Mouse (Mus musculus) kidney, postnatal 0 days (tissue): ENCODE measurements around the gene Clptm1. TPM values are rescaled to one million over a fixed set of nuclear protein-coding genes. Genes with fewer than 3 reads are reported as not detected.
A peak's percentile ranks its signal among the peaks of the same experiment; 100 is the strongest.

Experiments used
- ATAC-seq: fragments of 200-750 bp; cut with Nextera tagmentation; replicated peaks from 2 replicates; pipeline ENCODE4 v1.8.0; 2017; ENCODE audit warnings: low read depth, moderate number of reproducible peaks, moderate TSS enrichment, moderate library complexity; ENCODE audit not compliant: low FRiP score
- DNase-seq: peaks from one replicate; pipeline ENCODE4 v3.0.0-alpha.2; 2016; ENCODE audit warnings: low spot score
- H3K27ac ChIP-seq: fragments of 300-500 bp; sonication (generic); 2 replicates; pipeline ENCODE4 v1.5.1; 2014; ENCODE audit warnings: mild to moderate bottlenecking
- H3K27me3 ChIP-seq: fragments of 300-500 bp; sonication (generic); 2 replicates; pipeline ENCODE4 v1.6.1; 2014; ENCODE audit warnings: low read length, mixed read lengths; ENCODE audit not compliant: insufficient read depth
- H3K36me3 ChIP-seq: fragments of 300-500 bp; sonication (generic); 2 replicates; pipeline ENCODE4 v1.6.1; 2014; ENCODE audit warnings: low read length, mixed read lengths; ENCODE audit not compliant: insufficient read depth
- H3K4me1 ChIP-seq: fragments of 300-500 bp; sonication (generic); replicated peaks from 2 replicates; pipeline ENCODE4 v1.6.1; 2014; ENCODE audit warnings: antibody characterized with exemption, low read length, mixed read lengths; ENCODE audit not compliant: insufficient read depth
- H3K4me2 ChIP-seq: fragments of 300-500 bp; sonication (generic); 2 replicates; pipeline ENCODE4 v1.6.1; 2014; ENCODE audit warnings: mild to moderate bottlenecking, low read length, moderate library complexity, mixed read lengths
- H3K4me3 ChIP-seq: fragments of 300-500 bp; sonication (generic); replicated peaks from 2 replicates; pipeline ENCODE4 v1.5.1; 2014; ENCODE audit warnings: low read depth, low read length
- H3K9ac ChIP-seq: fragments of 300-500 bp; sonication (generic); 2 replicates; pipeline ENCODE4 v1.6.1; 2014; ENCODE audit warnings: low read depth, low read length
- H3K9me3 ChIP-seq: fragments of 300-500 bp; sonication (generic); replicated peaks from 2 replicates; pipeline ENCODE4 v1.6.1; 2016; ENCODE audit warnings: low read length, inconsistent platforms, mixed read lengths
- CTCF ChIP-seq: IDR thresholded peaks from 2 replicates; pipeline ENCODE4 v1.5.1; 2016; ENCODE audit warnings: antibody characterized with exemption, low read depth, mild to moderate bottlenecking, moderate library complexity
- WGBS: fragments of 180-500 bp; shearing (Covaris S2); extraction: QIAGEN DNeasy Blood & Tissue Kit; methylation state at CpG from one replicate; pipeline ENCODE4 v1.1.7; 2014; 5-methylcytosine and 5-hydroxymethylcytosine counted together
- polyA plus RNA-seq: library from polyadenylated mRNA; unstranded; fragments of >200 nt; fragmentation: Nextera tagmentation; extraction: Ambion mirVana; gene quantifications from 2 replicates; pipeline ENCODE4 v1.2.1, GENCODE M21; 2015

Clptm1 gene
- polyA plus RNA-seq, 1 experiment from 2014 or later = 96.9 TPM

DNA sequence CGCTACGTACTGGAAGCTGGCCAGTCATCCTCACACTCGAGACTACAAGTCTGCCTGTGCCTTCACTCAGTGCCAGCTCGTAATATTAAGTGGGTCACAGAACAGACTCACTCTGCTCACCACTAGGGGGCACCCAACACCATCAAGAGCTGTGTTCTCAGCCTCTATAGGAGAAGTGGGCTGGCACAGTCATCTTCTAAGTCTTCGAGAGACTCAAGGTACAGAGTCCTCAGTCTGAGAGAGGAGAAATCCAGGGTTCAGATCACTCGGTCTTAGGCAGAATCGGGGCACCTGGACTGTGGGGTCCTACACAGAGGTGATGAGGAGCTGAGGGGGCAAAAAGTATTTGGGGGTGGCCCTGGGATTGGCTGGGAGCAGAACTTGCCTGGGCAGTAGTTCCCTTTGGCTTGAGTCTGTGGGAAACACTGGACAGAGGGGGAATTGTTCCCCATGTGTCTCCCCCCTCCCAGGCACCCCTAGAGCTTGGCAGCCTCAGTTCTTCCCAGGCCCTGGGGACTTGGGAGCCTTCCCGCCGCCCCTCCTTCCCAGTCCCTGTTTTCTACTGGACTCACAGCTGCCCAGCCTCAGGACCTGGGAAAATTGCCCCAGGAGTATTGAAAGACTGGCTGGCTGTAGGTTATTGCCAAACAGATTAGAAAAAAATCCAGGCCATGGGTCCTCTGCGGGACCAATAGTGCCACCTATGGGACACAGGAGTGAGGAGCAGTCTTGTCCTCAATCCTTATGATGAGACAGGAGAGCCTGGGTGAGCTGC lies 4.3 kb upstream of the Clptm1 start:
- WGBS = 6% methylated on average over 10 of the region's 10 CpGs
- DNase-seq (peak; percentile 96), ATAC-seq (peak; percentile 77)
- no peak overlapping the region for H3K4me3 ChIP-seq
- TF ChIP-seq CTCF = peak; percentile 97
- H3K36me3 ChIP-seq = no peaks in the 10 kb centered on the region
- peak overlapping the region; percentile 70 for H3K27ac ChIP-seq
- H3K4me2 ChIP-seq = peak overlapping the region; percentile 42
- H3K9me3 ChIP-seq = no peaks in the 10 kb centered on the region
- peaks cover 6% of the 10 kb centered on the region; the same call in 1 of the 2 replicates for H3K4me1 ChIP-seq
- no peaks in the 10 kb centered on the region for H3K27me3 ChIP-seq
- no peak overlapping the region for H3K9ac ChIP-seq

DNA sequence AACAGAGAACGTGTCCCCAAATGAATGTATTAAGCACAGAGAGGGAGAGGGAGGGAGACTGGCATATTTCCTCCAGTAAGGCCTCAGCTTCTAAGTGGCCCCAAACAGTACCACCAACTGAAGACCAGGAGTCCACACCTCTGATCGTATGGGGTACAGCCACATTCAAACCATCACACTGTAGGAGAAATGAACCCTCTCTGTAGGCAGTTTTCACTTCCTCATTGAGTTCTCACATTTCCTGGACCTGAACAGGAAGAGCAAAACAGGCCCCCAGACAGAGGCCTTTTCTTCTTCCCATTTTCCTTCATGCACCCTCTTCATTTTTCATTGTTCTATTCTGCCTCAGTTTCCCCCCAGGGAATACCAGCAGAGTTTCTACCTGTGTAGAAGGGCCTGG lies 2.6 kb upstream of the Clptm1 start:
- Histone ChIP-seq H3K4me3 (no peak overlapping the region), H3K4me1 (peaks cover 13% of the 10 kb centered on the region), H3K9ac (no peak overlapping the region), H3K4me2 (no peak overlapping the region), H3K27ac (no peak overlapping the region), H3K27me3 (no peaks in the 10 kb centered on the region), H3K36me3 (no peaks in the 10 kb centered on the region), H3K9me3 (no peaks in the 10 kb centered on the region)
- 65% methylated on average over 2 of the region's 2 CpGs for WGBS
- TF ChIP-seq CTCF = no peak
- ATAC-seq (no peak), DNase-seq (no peak)

DNA sequence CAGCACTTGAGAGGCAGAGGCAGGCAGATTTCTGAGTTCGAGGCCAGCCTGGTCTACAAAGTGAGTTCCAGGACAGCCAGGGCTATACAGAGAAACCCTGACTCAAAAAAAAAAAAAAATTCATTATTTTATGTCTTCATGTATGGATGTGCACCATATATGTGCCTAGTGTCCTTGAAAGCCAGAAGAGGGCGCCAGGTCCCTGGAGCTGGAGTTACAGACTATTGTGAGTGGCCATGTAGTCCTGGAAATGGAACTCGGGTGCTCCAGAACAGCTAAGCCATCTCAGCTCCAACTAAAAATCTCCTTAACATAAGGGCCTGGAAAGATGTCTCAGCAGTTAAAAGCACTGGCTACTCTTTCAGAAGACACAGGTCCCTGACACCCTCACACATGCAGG lies 1.9 kb upstream of the Clptm1 start:
- no peak for DNase-seq
- Histone ChIP-seq H3K4me1 (peaks cover 13% of the 10 kb centered on the region), H3K27me3 (no peaks in the 10 kb centered on the region), H3K36me3 (peaks cover 3% of the 10 kb centered on the region; the same call in 1 of the 2 replicates), H3K4me3 (no peak overlapping the region), H3K9ac (no peak overlapping the region), H3K4me2 (no peak overlapping the region), H3K9me3 (no peaks in the 10 kb centered on the region), H3K27ac (no peak overlapping the region)
- no peak for ATAC-seq
- WGBS = 68% methylated on average over 3 of the region's 3 CpGs
- peak; percentile 56 for TF ChIP-seq CTCF

- H3K27ac ChIP-seq = peak overlapping the region; percentile 83
- peak overlapping the region; percentile 98 for H3K9ac ChIP-seq
- peaks cover 13% of the 10 kb centered on the region for H3K4me1 ChIP-seq
- DNase-seq = no peak
- H3K36me3 ChIP-seq = peaks cover 4% of the 10 kb centered on the region
- no peak for ATAC-seq
- no peak for TF ChIP-seq CTCF
- peak overlapping the region; percentile 91 for H3K4me2 ChIP-seq
- WGBS = under 1% methylated on average over 34 of the region's 37 CpGs
- H3K27me3 ChIP-seq = no peaks in the 10 kb centered on the region
- H3K9me3 ChIP-seq = no peaks in the 10 kb centered on the region
- peak overlapping the region; percentile 100 for H3K4me3 ChIP-seq
Measured at GRCm38 (mm10) chr7:19664455-19664954, 328 bp downstream of the Clptm1 start.

DNA sequence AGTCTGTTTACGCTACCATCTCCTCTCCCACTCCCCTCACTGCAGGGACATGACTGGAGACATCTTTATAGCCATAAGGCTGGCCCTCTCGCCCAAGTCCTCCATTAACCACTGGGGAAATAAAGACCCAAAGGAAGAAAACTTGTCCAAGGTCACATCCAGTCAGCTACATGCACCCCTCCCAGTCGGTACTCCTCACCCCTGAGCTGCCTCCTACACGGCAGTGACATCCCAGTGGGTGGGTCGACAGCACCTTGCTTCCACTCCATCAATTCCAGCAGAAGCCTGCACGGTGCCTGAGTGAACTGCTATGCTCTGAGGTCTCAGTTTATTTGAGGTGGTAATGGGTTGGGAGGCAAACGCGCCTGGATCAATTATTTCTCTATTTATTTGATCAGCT lies 893 bp downstream of the Clptm1 start:
- peak overlapping the region; percentile 83; the same call in 1 of the 2 replicates for H3K27ac ChIP-seq
- WGBS = 7% methylated on average over 8 of the region's 8 CpGs
- H3K4me1 ChIP-seq = peaks cover 8% of the 10 kb centered on the region
- no peaks in the 10 kb centered on the region for H3K27me3 ChIP-seq
- H3K9me3 ChIP-seq = no peaks in the 10 kb centered on the region
- peak overlapping the region; percentile 91 for H3K4me2 ChIP-seq
- peak overlapping the region; percentile 98 for H3K9ac ChIP-seq
- DNase-seq (no peak), ATAC-seq (no peak)
- no peak for TF ChIP-seq CTCF
- peaks cover 4% of the 10 kb centered on the region for H3K36me3 ChIP-seq
- peak overlapping the region; percentile 100 for H3K4me3 ChIP-seq

GRCm38 (mm10) chr7:19652614-19653013 lies 12.2 kb downstream of the Clptm1 start:
- no peak overlapping the region for H3K9ac ChIP-seq
- H3K27me3 ChIP-seq = no peaks in the 10 kb centered on the region
- no peak overlapping the region for H3K27ac ChIP-seq
- no peak overlapping the region for H3K4me2 ChIP-seq
- no peaks in the 10 kb centered on the region for H3K9me3 ChIP-seq
- DNase-seq (no peak), ATAC-seq (no peak)
- H3K36me3 ChIP-seq = peaks cover 48% of the 10 kb centered on the region
- no peak for TF ChIP-seq CTCF
- H3K4me1 ChIP-seq = no peaks in the 10 kb centered on the region
- no peak overlapping the region for H3K4me3 ChIP-seq
- 93% methylated on average over 2 of the region's 2 CpGs for WGBS
